Mouse (Mus musculus) embryonic facial prominence, embryonic 14.5 days (tissue): ENCODE data around the gene Cib3. TPM values are rescaled to one million over a fixed set of nuclear protein-coding genes. Genes with fewer than 3 reads are reported as not detected.

Experiments used
- ATAC-seq: fragments of 200-750 bp; cut with Nextera tagmentation; 2 replicates; pipeline ENCODE4 v1.8.0; 2017; ENCODE audit warnings: low read depth, moderate number of reproducible peaks, moderate TSS enrichment
- DNase-seq: peaks from one replicate; pipeline ENCODE4 v3.0.0-alpha.2; 2015; ENCODE audit warnings: low spot score
- H3K27ac ChIP-seq: fragments of 300-500 bp; sonication (generic); replicated peaks from 2 replicates; pipeline ENCODE4 v1.5.1; 2014; ENCODE audit warnings: low read depth, mild to moderate bottlenecking, low read length, moderate library complexity
- H3K27me3 ChIP-seq: fragments of 300-500 bp; sonication (generic); replicated peaks from 2 replicates; pipeline ENCODE4 v1.6.1; 2014; ENCODE audit warnings: low read length; ENCODE audit not compliant: control insufficient read depth, insufficient read depth
- H3K36me3 ChIP-seq: fragments of 300-500 bp; sonication (generic); 2 replicates; pipeline ENCODE4 v1.6.1; 2014; ENCODE audit warnings: low read length, mixed read lengths; ENCODE audit not compliant: control insufficient read depth, insufficient read depth
- H3K4me1 ChIP-seq: fragments of 300-500 bp; sonication (generic); 2 replicates; pipeline ENCODE4 v1.6.1; 2014; ENCODE audit warnings: antibody characterized with exemption, low read length; ENCODE audit not compliant: control insufficient read depth, insufficient read depth
- H3K4me2 ChIP-seq: fragments of 300-500 bp; sonication (generic); 2 replicates; pipeline ENCODE4 v1.6.1; 2014; ENCODE audit warnings: low read depth, mild to moderate bottlenecking, low read length, moderate library complexity, mixed read lengths
- H3K4me3 ChIP-seq: fragments of 300-500 bp; sonication (generic); 2 replicates; pipeline ENCODE4 v1.5.1; 2014; ENCODE audit warnings: low read depth, mild to moderate bottlenecking, low read length
- H3K9ac ChIP-seq: fragments of 300-500 bp; sonication (generic); 2 replicates; pipeline ENCODE4 v1.6.1; 2014; ENCODE audit warnings: low read depth, mild to moderate bottlenecking, low read length, moderate library complexity, mixed read lengths
- H3K9me3 ChIP-seq: fragments of 300-500 bp; sonication (generic); 2 replicates; pipeline ENCODE4 v1.6.1; 2016; ENCODE audit warnings: low read length; ENCODE audit not compliant: control insufficient read depth
- WGBS: fragments of 180-500 bp; shearing (Covaris S2); extraction: QIAGEN DNeasy Blood & Tissue Kit; methylation state at CpG from one replicate; pipeline ENCODE4 v1.1.7; 2014; 5-methylcytosine and 5-hydroxymethylcytosine counted together
- polyA plus RNA-seq: library from polyadenylated mRNA; unstranded; fragments of >200 nt; fragmentation: Nextera tagmentation; extraction: Ambion mirVana; gene quantifications from 2 replicates; pipeline ENCODE4 v1.2.1, GENCODE M21; 2014

Cib3 gene
- polyA plus RNA-seq, 1 experiment from 2014 or later: not detected

GRCm38 (mm10) chr8:72190215-72190539 lies 22.5 kb downstream of the Cib3 start:
- WGBS: 75% methylated on average over 2 of the region's 2 CpGs
- no peaks in the 10 kb centered on the region for H3K36me3 ChIP-seq
- H3K27me3 ChIP-seq: no peaks in the 10 kb centered on the region
- H3K4me1 ChIP-seq: no peaks in the 10 kb centered on the region
- 0 out of 2 replicates have a peak overlapping the region, but pooled peaks have one; percentile 28 for H3K27ac ChIP-seq
- ATAC-seq (no peak), DNase-seq (no peak)
- H3K4me2 ChIP-seq: no peak overlapping the region
- no peaks in the 10 kb centered on the region for H3K9me3 ChIP-seq
- no peak overlapping the region for H3K4me3 ChIP-seq
- H3K9ac ChIP-seq: no peak overlapping the region

DNA sequence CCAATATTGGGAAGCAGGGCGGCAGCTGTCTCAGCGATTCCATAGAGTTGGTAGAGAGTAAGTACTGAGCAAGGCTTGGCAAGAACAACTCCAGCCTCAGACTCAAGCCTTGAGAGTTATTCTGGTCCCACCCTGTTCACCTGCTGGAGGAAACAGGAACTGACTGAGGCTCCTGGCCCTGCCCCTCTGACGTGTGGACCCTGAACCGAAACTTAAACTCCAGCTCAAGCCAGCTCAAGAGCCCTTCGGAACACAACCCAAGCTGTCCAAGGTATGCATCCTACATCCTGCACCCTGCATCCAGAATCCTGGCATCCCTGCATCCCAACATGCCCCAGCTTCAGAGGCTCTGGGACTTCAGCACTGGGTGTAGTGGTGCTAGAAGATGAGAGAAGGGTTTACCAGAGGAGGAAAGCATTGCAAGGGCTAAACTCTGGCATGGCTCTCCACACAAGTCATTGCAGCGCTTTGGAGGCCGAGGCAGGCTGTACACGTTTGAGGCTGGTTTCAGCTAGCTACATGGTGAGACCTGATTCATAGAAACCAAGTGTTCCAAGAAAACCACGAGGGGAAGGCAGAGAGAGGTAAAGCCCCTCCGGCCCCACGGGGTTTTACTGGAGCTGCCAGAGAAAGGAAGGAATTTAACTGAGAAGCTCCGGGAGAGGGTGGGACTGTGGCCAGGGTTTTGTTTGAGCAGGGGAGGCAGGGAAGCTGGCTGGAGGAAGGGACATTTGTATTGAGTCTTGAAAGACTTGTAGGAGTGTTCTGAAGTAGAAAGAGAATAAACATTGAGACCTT lies 23.0 kb downstream of the Cib3 start, which contains the start of gene Hsh2d:
Gene Hsh2d (plus strand): TSS at position 222 of the 798 bp plus-strand sequence.
- H3K4me3 ChIP-seq: no peak within 1 kb of the TSS
- ATAC-seq (no peak), DNase-seq (peak; percentile 45)
- H3K9ac ChIP-seq: no peak within 1 kb of the TSS
- H3K27ac ChIP-seq: 0 out of 2 replicates have a peak within 1 kb of the TSS, but pooled peaks have one; percentile 28
- no peak within 1 kb of the TSS for H3K4me2 ChIP-seq
- no peaks in the 10 kb centered on the region for H3K36me3 ChIP-seq
- 62% methylated on average over 12 of the region's 12 CpGs for WGBS
- H3K27me3 ChIP-seq: no peaks in the 10 kb centered on the region
- H3K4me1 ChIP-seq: no peaks in the 10 kb centered on the region
- no peaks in the 10 kb centered on the region for H3K9me3 ChIP-seq

- Histone ChIP-seq H3K27ac (no peak overlapping the region), H3K27me3 (no peaks in the 10 kb centered on the region), H3K4me2 (no peak overlapping the region), H3K4me3 (no peak overlapping the region), H3K9me3 (no peaks in the 10 kb centered on the region), H3K4me1 (no peaks in the 10 kb centered on the region), H3K36me3 (no peaks in the 10 kb centered on the region), H3K9ac (no peak overlapping the region)
- no peak for DNase-seq
- whole genome bisulfite sequencing: 85% methylated on average over 2 of the region's 2 CpGs
- ATAC-seq: no peak
Measured at GRCm38 (mm10) chr8:72187793-72188331, 24.8 kb downstream of the Cib3 start.

- Histone ChIP-seq H3K4me3 (no peak overlapping the region), H3K9ac (no peak overlapping the region), H3K27ac (no peak overlapping the region), H3K9me3 (no peaks in the 10 kb centered on the region), H3K4me2 (no peak overlapping the region), H3K27me3 (no peaks in the 10 kb centered on the region), H3K36me3 (peaks cover 30% of the 10 kb centered on the region), H3K4me1 (no peaks in the 10 kb centered on the region)
- DNase-seq: no peak
- WGBS: 75% methylated on average over 2 of the region's 2 CpGs
- ATAC-seq: no peak
Measured at GRCm38 (mm10) chr8:72183554-72184202, 29.0 kb downstream of the Cib3 start.

GRCm38 (mm10) chr8:72177346-72177925 lies 35.2 kb downstream of the Cib3 start:
- no peak overlapping the region for H3K27ac ChIP-seq
- H3K4me2 ChIP-seq: no peak overlapping the region
- H3K4me3 ChIP-seq: no peak overlapping the region
- WGBS: 65% methylated on average over 5 of the region's 5 CpGs
- no peaks in the 10 kb centered on the region for H3K27me3 ChIP-seq
- H3K36me3 ChIP-seq: peaks cover 91% of the 10 kb centered on the region
- ATAC-seq (peak; percentile 68; the same call in 1 of the 2 replicates), DNase-seq (peak; percentile 67)
- H3K4me1 ChIP-seq: no peaks in the 10 kb centered on the region
- no peaks in the 10 kb centered on the region for H3K9me3 ChIP-seq
- H3K9ac ChIP-seq: no peak overlapping the region

GRCm38 (mm10) chr8:72169681-72170249 lies 42.9 kb downstream of the Cib3 start:
- Histone ChIP-seq H3K4me3 (no peak overlapping the region), H3K27ac (no peak overlapping the region), H3K36me3 (peaks cover 76% of the 10 kb centered on the region), H3K4me1 (no peaks in the 10 kb centered on the region), H3K9me3 (no peaks in the 10 kb centered on the region), H3K4me2 (no peak overlapping the region), H3K27me3 (no peaks in the 10 kb centered on the region), H3K9ac (no peak overlapping the region)
- ATAC-seq (no peak), DNase-seq (no peak)
- 75% methylated on average over 3 of the region's 3 CpGs for WGBS

DNA sequence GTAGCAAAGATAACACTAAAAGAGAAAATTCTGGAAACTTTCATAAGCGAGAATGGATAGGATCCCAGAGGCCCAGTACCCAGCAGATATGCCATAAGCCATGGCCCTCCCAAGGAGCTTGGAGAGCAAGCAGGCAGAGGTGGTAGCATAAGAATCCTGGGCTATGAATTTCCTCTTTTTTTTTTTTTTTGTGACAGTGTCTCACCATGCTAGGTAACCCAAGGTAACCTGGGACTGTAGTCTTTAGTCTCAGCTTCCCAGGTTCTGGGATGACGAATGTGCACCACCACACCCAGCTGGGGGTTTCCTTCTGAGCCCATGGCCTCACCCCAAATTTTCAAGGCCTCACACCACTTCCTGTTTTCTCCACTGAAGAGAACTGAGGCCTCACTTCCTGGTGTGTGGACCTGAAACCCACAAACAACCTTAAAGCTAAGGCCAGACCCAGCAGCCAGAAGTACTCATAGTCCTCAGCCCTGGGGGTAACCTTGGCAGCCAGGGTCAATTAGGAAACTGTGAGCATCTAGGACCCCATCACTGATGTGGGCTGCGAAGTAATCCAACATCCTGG lies 43.5 kb downstream of the Cib3 start:
- Histone ChIP-seq H3K36me3 (peaks cover 76% of the 10 kb centered on the region), H3K4me1 (no peaks in the 10 kb centered on the region), H3K9me3 (no peaks in the 10 kb centered on the region), H3K27ac (no peak overlapping the region), H3K9ac (no peak overlapping the region), H3K4me2 (no peak overlapping the region), H3K4me3 (no peak overlapping the region), H3K27me3 (no peaks in the 10 kb centered on the region)
- WGBS: 91% methylated on average over 3 of the region's 3 CpGs
- DNase-seq (no peak), ATAC-seq (no peak)

DNA sequence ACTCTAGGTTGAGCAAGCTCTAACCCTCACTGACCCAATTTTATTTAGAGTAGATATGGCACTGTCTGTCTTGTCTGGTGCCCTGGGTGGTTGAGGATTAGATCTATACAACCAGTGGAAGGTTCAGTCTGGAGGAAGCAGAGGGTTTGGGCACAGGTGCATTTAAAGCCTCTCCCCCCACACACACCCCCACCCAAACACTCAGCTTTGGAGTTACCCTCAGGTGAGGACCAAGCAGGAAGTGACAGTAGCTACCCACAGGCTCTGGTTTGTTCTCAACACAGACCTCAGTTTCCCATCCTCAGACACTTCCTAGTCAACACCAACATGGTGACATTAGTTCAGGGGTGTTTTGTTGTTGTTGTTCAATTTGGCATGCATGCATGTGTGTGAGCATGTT lies 49.8 kb downstream of the Cib3 start:
- Histone ChIP-seq H3K4me1 (peaks cover 20% of the 10 kb centered on the region), H3K36me3 (0 out of 2 replicates have a peak, but pooled peaks cover 14% of the 10 kb centered on the region), H3K4me3 (no peak overlapping the region), H3K9me3 (no peaks in the 10 kb centered on the region), H3K27me3 (no peaks in the 10 kb centered on the region), H3K9ac (no peak overlapping the region), H3K4me2 (no peak overlapping the region), H3K27ac (no peak overlapping the region)
- no peak for DNase-seq
- no peak for ATAC-seq
